Mouse (Mus musculus): ENCODE data around the gene Socs4. TPM values are rescaled to one million over a fixed set of nuclear protein-coding genes. Genes with fewer than 3 reads are reported as not detected.
A peak's percentile ranks its signal among the peaks of the same experiment; 100 is the strongest.

Socs4 gene
- polyA plus RNA-seq, 1 experiment from 2014 or later: 3.9 TPM

DNA sequence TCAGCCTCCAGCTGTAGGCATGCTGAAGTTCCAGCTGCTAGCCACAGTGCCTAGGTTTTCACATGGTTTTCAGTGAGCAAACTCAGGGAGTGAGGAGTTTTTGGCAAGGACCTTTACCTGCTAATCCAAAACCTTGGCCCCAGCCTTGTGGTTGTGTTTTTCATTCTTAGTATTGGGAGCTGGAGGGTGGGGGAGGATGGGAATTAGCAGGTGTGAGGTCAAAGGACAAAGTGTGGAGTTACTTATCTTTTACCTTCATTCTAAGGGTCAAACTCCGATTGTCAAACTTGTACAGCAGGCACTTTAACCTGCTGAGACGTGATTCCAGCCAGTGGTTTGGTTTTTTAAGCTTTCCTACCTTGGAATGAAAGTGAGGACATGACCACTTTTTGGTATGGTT, 19.5 kb downstream of the Socs4 start:
- H3K36me3 ChIP-seq (ENCODE audit: control insufficient read depth, insufficient read depth, low read length): no peaks in the 10 kb centered on the region
- no peak overlapping the region for H3K27ac ChIP-seq (ENCODE audit: low read depth, low read length)
- H3K9me3 ChIP-seq (replicated peaks; ENCODE audit: control insufficient read depth, low read length): no peaks in the 10 kb centered on the region
- H3K4me2 ChIP-seq: no peak overlapping the region
- peaks cover 8% of the 10 kb centered on the region for H3K4me1 ChIP-seq (ENCODE audit: control insufficient read depth, insufficient read depth, low read length)
- H3K27me3 ChIP-seq (ENCODE audit: control insufficient read depth, insufficient read depth, low read length): no peaks in the 10 kb centered on the region
- H3K4me3 ChIP-seq (ENCODE audit: low read depth, low read length): no peak overlapping the region
- H3K9ac ChIP-seq (ENCODE audit: low read depth, low read length): no peak overlapping the region
- 53% methylated on average over 2 of the region's 2 CpGs for WGBS (ENCODE audit: insufficient replicate concordance)
- ATAC-seq (replicated peaks; ENCODE audit: insufficient number of reproducible peaks, low FRiP score, low TSS enrichment): no peak

DNA sequence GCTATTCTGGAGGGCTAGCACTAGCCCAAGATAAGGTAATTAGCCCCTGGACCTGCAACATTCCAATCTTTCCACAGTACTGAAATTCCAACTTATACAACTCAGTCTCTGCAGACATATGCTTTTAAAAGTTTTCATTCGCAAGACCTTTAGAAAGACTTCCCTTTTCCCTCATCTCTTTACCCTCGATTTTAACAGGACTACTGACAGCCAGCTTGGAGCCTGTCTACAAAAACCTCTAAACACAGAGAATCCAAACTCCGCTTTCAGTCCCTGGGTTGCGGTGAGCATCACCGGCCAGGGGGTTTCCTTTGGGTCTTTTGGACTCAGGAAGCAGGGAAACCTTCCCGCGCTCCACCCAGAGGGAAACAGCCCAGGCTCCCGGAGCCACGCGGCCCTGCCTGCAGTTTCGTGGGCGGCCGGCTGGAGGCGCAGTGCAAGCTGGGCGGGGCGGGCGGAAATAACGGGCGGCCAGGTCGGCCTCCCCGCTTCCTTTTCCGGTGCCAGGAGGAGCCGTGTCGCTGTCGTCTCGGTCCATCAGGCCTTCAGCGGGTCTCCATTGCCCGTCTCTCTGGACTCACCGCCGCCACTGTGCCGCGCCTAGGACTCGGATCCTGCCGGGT, 21.2 kb downstream of the Socs4 start, which contains the start of gene Mapk1ip1l:
TSS of gene Mapk1ip1l (plus strand) at position 482 of the 623 bp plus-strand sequence.
- under 1% methylated on average over 34 of the region's 34 CpGs for WGBS (ENCODE audit: insufficient replicate concordance)

DNA sequence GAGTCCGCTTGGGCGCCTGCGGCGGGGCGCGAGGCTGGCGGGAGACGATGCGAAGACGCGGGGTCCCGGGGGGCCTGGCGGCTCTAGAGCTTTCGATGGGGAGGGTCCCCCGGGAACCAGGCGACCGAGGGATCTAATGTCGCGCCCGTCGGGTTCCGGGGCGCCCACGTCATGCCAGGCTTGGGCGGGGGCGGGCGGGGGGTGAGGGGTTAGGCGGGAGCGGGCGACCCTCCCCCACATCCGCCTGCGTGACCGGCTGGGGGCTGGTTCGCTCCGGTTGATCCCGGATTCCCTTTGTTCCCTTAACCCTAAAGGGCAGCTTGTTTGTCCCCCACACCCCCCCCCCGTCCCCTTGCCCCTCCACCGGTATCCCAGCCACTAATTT, 21.7 kb downstream of the Socs4 start:
- peak overlapping the region; percentile 95 for H3K4me3 ChIP-seq (ENCODE audit: low read depth, low read length)
- peak overlapping the region; percentile 81 for H3K4me2 ChIP-seq
- H3K4me1 ChIP-seq (ENCODE audit: control insufficient read depth, insufficient read depth, low read length): peaks cover 8% of the 10 kb centered on the region
- peak overlapping the region; percentile 100 for H3K9ac ChIP-seq (ENCODE audit: low read depth, low read length)
- no peaks in the 10 kb centered on the region for H3K27me3 ChIP-seq (ENCODE audit: control insufficient read depth, insufficient read depth, low read length)
- H3K36me3 ChIP-seq (ENCODE audit: control insufficient read depth, insufficient read depth, low read length): no peaks in the 10 kb centered on the region; the same call in 1 of the 2 replicates
- H3K27ac ChIP-seq (ENCODE audit: low read depth, low read length): peak overlapping the region; percentile 98
- peak; percentile 77 for ATAC-seq (replicated peaks; ENCODE audit: insufficient number of reproducible peaks, low FRiP score, low TSS enrichment)
- no peaks in the 10 kb centered on the region for H3K9me3 ChIP-seq (replicated peaks; ENCODE audit: control insufficient read depth, low read length)
- under 1% methylated on average over 33 of the region's 38 CpGs for WGBS (ENCODE audit: insufficient replicate concordance)

More for the DNA sequence above, 21.2 kb downstream of the Socs4 start, which contains the start of gene Mapk1ip1l:
- Histone ChIP-seq H3K27ac (ENCODE audit: low read depth, low read length) (peak within 1 kb of the TSS; percentile 98), H3K36me3 (ENCODE audit: control insufficient read depth, insufficient read depth, low read length) (no peaks in the 10 kb centered on the region; the same call in 1 of the 2 replicates), H3K9me3 (replicated peaks; ENCODE audit: control insufficient read depth, low read length) (no peaks in the 10 kb centered on the region), H3K4me1 (ENCODE audit: control insufficient read depth, insufficient read depth, low read length) (peaks cover 8% of the 10 kb centered on the region), H3K4me3 (ENCODE audit: low read depth, low read length) (peak within 1 kb of the TSS; percentile 95), H3K9ac (ENCODE audit: low read depth, low read length) (peak within 1 kb of the TSS; percentile 100), H3K27me3 (ENCODE audit: control insufficient read depth, insufficient read depth, low read length) (no peaks in the 10 kb centered on the region), H3K4me2 (peak within 1 kb of the TSS; percentile 81)
- peak; percentile 77 for ATAC-seq (replicated peaks; ENCODE audit: insufficient number of reproducible peaks, low FRiP score, low TSS enrichment)

DNA sequence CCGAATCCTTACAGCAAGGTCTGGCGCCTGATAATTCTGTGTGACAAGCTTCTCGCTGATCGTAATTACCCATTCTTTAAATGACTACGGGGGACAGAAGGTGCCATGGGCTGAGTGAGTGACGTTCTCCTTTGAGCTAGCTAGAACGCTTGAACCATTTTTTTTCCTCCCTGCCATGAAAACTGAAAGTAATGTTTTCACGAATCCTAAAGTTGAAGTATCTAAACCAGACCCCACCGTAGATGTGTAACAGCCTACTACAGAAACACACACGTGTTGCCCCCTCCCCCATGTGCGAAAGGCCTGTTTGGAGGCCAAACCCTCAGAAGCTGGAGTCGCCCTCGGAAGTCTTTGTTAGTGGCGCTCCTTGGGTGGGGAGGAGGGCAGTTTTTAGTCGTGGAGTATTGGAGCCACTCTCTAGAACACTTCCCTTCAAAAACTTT, 22.1 kb downstream of the Socs4 start:
- H3K4me2 ChIP-seq: peak overlapping the region; percentile 81
- H3K4me1 ChIP-seq (ENCODE audit: control insufficient read depth, insufficient read depth, low read length): peaks cover 8% of the 10 kb centered on the region
- no peaks in the 10 kb centered on the region for H3K9me3 ChIP-seq (replicated peaks; ENCODE audit: control insufficient read depth, low read length)
- no peaks in the 10 kb centered on the region for H3K27me3 ChIP-seq (ENCODE audit: control insufficient read depth, insufficient read depth, low read length)
- peak overlapping the region; percentile 95 for H3K4me3 ChIP-seq (ENCODE audit: low read depth, low read length)
- peak; percentile 29 for ATAC-seq (replicated peaks; ENCODE audit: insufficient number of reproducible peaks, low FRiP score, low TSS enrichment)
- peak overlapping the region; percentile 100 for H3K9ac ChIP-seq (ENCODE audit: low read depth, low read length)
- peak overlapping the region; percentile 98 for H3K27ac ChIP-seq (ENCODE audit: low read depth, low read length)
- H3K36me3 ChIP-seq (ENCODE audit: control insufficient read depth, insufficient read depth, low read length): no peaks in the 10 kb centered on the region; the same call in 1 of the 2 replicates
- under 1% methylated on average over 15 of the region's 15 CpGs for WGBS (ENCODE audit: insufficient replicate concordance)

DNA sequence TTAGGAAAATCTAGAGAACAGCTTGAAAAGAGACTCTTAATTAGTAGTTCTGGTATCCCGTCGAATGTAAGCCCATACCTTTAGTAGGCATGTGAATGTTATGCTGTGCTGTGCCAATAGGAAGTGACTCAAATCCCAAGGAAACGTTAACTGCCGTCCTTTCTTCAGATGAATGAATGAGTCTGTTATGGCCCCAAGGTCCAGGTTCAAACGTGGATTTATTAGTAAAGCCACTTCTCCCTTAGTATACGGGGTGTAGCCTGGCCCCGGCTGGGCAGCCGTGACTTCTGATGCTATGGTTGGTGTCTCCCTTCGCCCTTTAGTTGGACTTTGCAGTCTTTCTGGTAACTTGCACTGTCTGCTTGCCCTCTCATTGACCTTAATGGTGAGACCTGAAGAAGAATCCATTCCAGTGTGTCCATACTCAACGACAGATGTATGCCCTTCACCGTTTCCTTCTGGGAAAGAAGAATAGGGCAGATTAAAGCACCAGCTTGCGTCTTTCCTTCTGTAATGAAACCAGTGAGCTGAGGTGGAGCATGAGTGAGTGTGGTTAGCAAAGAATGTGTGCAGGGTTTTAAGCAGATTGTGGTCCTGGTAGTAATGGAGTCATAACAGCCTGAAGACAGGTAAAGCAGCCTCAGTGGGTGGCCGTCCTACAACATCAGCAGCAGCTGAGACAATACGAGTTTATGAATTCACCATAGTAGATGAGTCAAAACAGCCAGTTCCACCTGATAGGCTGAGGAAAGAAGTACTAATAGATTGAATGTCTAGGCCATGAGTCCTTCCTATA, 26.4 kb downstream of the Socs4 start:
- Histone ChIP-seq H3K9ac (ENCODE audit: low read depth, low read length) (no peak overlapping the region), H3K4me3 (ENCODE audit: low read depth, low read length) (no peak overlapping the region), H3K9me3 (replicated peaks; ENCODE audit: control insufficient read depth, low read length) (no peaks in the 10 kb centered on the region), H3K27me3 (ENCODE audit: control insufficient read depth, insufficient read depth, low read length) (no peaks in the 10 kb centered on the region), H3K4me1 (ENCODE audit: control insufficient read depth, insufficient read depth, low read length) (peaks cover 8% of the 10 kb centered on the region), H3K27ac (ENCODE audit: low read depth, low read length) (no peak overlapping the region), H3K36me3 (ENCODE audit: control insufficient read depth, insufficient read depth, low read length) (no peaks in the 10 kb centered on the region; the same call in 1 of the 2 replicates), H3K4me2 (no peak overlapping the region)
- WGBS (ENCODE audit: insufficient replicate concordance): 79% methylated on average over 14 of the region's 14 CpGs
- ATAC-seq (replicated peaks; ENCODE audit: insufficient number of reproducible peaks, low FRiP score, low TSS enrichment): no peak

DNA sequence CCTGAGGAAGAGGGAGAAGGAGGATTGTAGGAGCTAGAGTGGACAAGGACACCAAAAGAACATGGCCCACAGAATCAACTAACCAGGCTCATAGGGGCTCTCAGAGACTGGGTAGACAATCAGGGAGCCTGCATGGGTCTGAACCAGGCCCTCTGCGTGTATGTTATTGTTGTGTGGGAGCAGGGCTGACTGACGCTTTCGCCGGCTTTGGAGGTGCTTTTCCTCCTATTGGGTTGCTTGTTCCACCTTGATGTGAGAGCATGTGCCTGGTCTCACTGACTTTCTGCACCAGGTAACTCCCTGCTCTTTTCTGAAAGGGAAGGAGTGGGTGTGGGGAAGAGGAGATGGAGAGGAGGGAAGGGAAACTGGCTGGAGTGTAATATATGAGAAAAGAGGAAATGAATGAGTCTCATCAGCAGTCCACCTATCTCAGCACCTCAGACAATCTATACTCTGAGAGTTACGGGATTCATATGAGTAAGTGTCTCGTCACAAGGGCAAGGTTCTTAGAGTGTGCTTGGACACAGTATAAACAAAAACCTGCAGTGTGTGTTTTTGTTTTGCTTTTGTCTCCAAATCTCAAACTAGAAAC, 28.2 kb downstream of the Socs4 start:
- Histone ChIP-seq H3K9me3 (replicated peaks; ENCODE audit: control insufficient read depth, low read length) (no peaks in the 10 kb centered on the region), H3K27me3 (ENCODE audit: control insufficient read depth, insufficient read depth, low read length) (no peaks in the 10 kb centered on the region), H3K4me1 (ENCODE audit: control insufficient read depth, insufficient read depth, low read length) (peaks cover 4% of the 10 kb centered on the region), H3K36me3 (ENCODE audit: control insufficient read depth, insufficient read depth, low read length) (peaks cover 5% of the 10 kb centered on the region; the same call in 1 of the 2 replicates), H3K4me2 (no peak overlapping the region), H3K27ac (ENCODE audit: low read depth, low read length) (no peak overlapping the region), H3K4me3 (ENCODE audit: low read depth, low read length) (no peak overlapping the region), H3K9ac (ENCODE audit: low read depth, low read length) (no peak overlapping the region)
- no peak for ATAC-seq (replicated peaks; ENCODE audit: insufficient number of reproducible peaks, low FRiP score, low TSS enrichment)
- WGBS (ENCODE audit: insufficient replicate concordance): 88% methylated on average over 6 of the region's 6 CpGs

GRCm38 (mm10) chr14:47305933-47306332, 29.2 kb downstream of the Socs4 start:
- Histone ChIP-seq H3K27ac (ENCODE audit: low read depth, low read length) (no peak overlapping the region), H3K4me3 (ENCODE audit: low read depth, low read length) (no peak overlapping the region), H3K4me2 (no peak overlapping the region), H3K9ac (ENCODE audit: low read depth, low read length) (no peak overlapping the region), H3K9me3 (replicated peaks; ENCODE audit: control insufficient read depth, low read length) (no peaks in the 10 kb centered on the region), H3K36me3 (ENCODE audit: control insufficient read depth, insufficient read depth, low read length) (peaks cover 8% of the 10 kb centered on the region), H3K27me3 (ENCODE audit: control insufficient read depth, insufficient read depth, low read length) (no peaks in the 10 kb centered on the region), H3K4me1 (ENCODE audit: control insufficient read depth, insufficient read depth, low read length) (no peaks in the 10 kb centered on the region)
- no peak for ATAC-seq (replicated peaks; ENCODE audit: insufficient number of reproducible peaks, low FRiP score, low TSS enrichment)
- WGBS (ENCODE audit: insufficient replicate concordance): 93% methylated on average over 4 of the region's 4 CpGs

GRCm38 (mm10) chr14:47307669-47308068, 30.9 kb downstream of the Socs4 start:
- Histone ChIP-seq H3K9me3 (replicated peaks; ENCODE audit: control insufficient read depth, low read length) (no peaks in the 10 kb centered on the region), H3K36me3 (ENCODE audit: control insufficient read depth, insufficient read depth, low read length) (peaks cover 14% of the 10 kb centered on the region), H3K4me3 (ENCODE audit: low read depth, low read length) (no peak overlapping the region), H3K9ac (ENCODE audit: low read depth, low read length) (no peak overlapping the region), H3K27me3 (ENCODE audit: control insufficient read depth, insufficient read depth, low read length) (no peaks in the 10 kb centered on the region), H3K27ac (ENCODE audit: low read depth, low read length) (no peak overlapping the region), H3K4me2 (no peak overlapping the region), H3K4me1 (ENCODE audit: control insufficient read depth, insufficient read depth, low read length) (no peaks in the 10 kb centered on the region)
- ATAC-seq (replicated peaks; ENCODE audit: insufficient number of reproducible peaks, low FRiP score, low TSS enrichment): no peak
- 84% methylated on average over 3 of the region's 3 CpGs for WGBS (ENCODE audit: insufficient replicate concordance)

Measured in heart, embryonic 11.5 days (tissue).